Mouse (Mus musculus): ENCODE measurements around the gene Gpr83. TPM values are rescaled to one million over a fixed set of nuclear protein-coding genes. Genes with fewer than 3 reads are reported as not detected.
A peak's percentile ranks its signal among the peaks of the same experiment; 100 is the strongest.

Gene Gpr83
- total and polyA plus RNA-seq, 2 experiments, result not detected

- Histone ChIP-seq H3K9ac (ENCODE audit: low read depth, low read length) (no peak overlapping the region), H3K27me3 (ENCODE audit: control insufficient read depth, insufficient read depth, low read length) (0 out of 2 replicates have a peak, but pooled peaks cover 8% of the 10 kb centered on the region), H3K4me3 (ENCODE audit: insufficient read depth, low read depth, low read length) (no peak overlapping the region), H3K4me1 (ENCODE audit: control insufficient read depth, insufficient read depth, low read length) (no peaks in the 10 kb centered on the region), H3K79me2 (ENCODE audit: control insufficient read depth, insufficient read depth, low read length) (no peaks in the 10 kb centered on the region), H3K36me3 (ENCODE audit: control insufficient read depth, insufficient read depth, low read length) (no peaks in the 10 kb centered on the region), H3K27ac (replicated peaks; ENCODE audit: insufficient read depth, low read depth, low read length) (no peak overlapping the region)
- TF ChIP-seq CTCF (IDR thresholded peaks at IDR 0.05; ENCODE audit: low read depth, low read length) (no peak), POLR2A (IDR thresholded peaks at IDR 0.05; ENCODE audit: extremely low read depth, insufficient read depth, low read length) (no peak)
- DNase-seq (ENCODE audit: extremely low read depth, low read depth, low spot score), result no peak
- 77% methylated on average over 7 of the region's 7 CpGs for WGBS
Observed at GRCm38 (mm10) chr9:14858170-14858706, 1.8 kb upstream of the Gpr83 start.

- WGBS, result 71% methylated on average over 3 of the region's 3 CpGs
- Histone ChIP-seq H3K4me1 (ENCODE audit: control insufficient read depth, insufficient read depth, low read length) (no peaks in the 10 kb centered on the region), H3K4me3 (ENCODE audit: insufficient read depth, low read depth, low read length) (no peak overlapping the region), H3K27me3 (ENCODE audit: control insufficient read depth, insufficient read depth, low read length) (0 out of 2 replicates have a peak, but pooled peaks cover 8% of the 10 kb centered on the region), H3K9ac (ENCODE audit: low read depth, low read length) (no peak overlapping the region), H3K27ac (replicated peaks; ENCODE audit: insufficient read depth, low read depth, low read length) (no peak overlapping the region), H3K36me3 (ENCODE audit: control insufficient read depth, insufficient read depth, low read length) (no peaks in the 10 kb centered on the region), H3K79me2 (ENCODE audit: control insufficient read depth, insufficient read depth, low read length) (no peaks in the 10 kb centered on the region)
- TF ChIP-seq POLR2A (IDR thresholded peaks at IDR 0.05; ENCODE audit: extremely low read depth, insufficient read depth, low read length) (no peak), CTCF (IDR thresholded peaks at IDR 0.05; ENCODE audit: low read depth, low read length) (no peak)
- no peak for DNase-seq (ENCODE audit: extremely low read depth, low read depth, low spot score)
Observed at GRCm38 (mm10) chr9:14858782-14859181, 1.2 kb upstream of the Gpr83 start.

GRCm38 (mm10) chr9:14863126-14863525, 3.1 kb downstream of the Gpr83 start:
- Histone ChIP-seq H3K9ac (ENCODE audit: low read depth, low read length) (no peak overlapping the region), H3K4me3 (ENCODE audit: insufficient read depth, low read depth, low read length) (no peak overlapping the region), H3K4me1 (ENCODE audit: control insufficient read depth, insufficient read depth, low read length) (no peaks in the 10 kb centered on the region), H3K27me3 (ENCODE audit: control insufficient read depth, insufficient read depth, low read length) (0 out of 2 replicates have a peak, but pooled peaks cover 8% of the 10 kb centered on the region), H3K36me3 (ENCODE audit: control insufficient read depth, insufficient read depth, low read length) (no peaks in the 10 kb centered on the region), H3K79me2 (ENCODE audit: control insufficient read depth, insufficient read depth, low read length) (no peaks in the 10 kb centered on the region), H3K27ac (replicated peaks; ENCODE audit: insufficient read depth, low read depth, low read length) (no peak overlapping the region)
- 88% methylated on average over 3 of the region's 3 CpGs for WGBS
- TF ChIP-seq CTCF (IDR thresholded peaks at IDR 0.05; ENCODE audit: low read depth, low read length) (no peak), POLR2A (IDR thresholded peaks at IDR 0.05; ENCODE audit: extremely low read depth, insufficient read depth, low read length) (no peak)
- no peak for DNase-seq (ENCODE audit: extremely low read depth, low read depth, low spot score)

GRCm38 (mm10) chr9:14864726-14865125, 4.7 kb downstream of the Gpr83 start:
- Histone ChIP-seq H3K4me1 (ENCODE audit: control insufficient read depth, insufficient read depth, low read length) (no peaks in the 10 kb centered on the region), H3K4me3 (ENCODE audit: insufficient read depth, low read depth, low read length) (no peak overlapping the region), H3K27ac (replicated peaks; ENCODE audit: insufficient read depth, low read depth, low read length) (no peak overlapping the region), H3K36me3 (ENCODE audit: control insufficient read depth, insufficient read depth, low read length) (no peaks in the 10 kb centered on the region), H3K27me3 (ENCODE audit: control insufficient read depth, insufficient read depth, low read length) (0 out of 2 replicates have a peak, but pooled peaks cover 8% of the 10 kb centered on the region), H3K79me2 (ENCODE audit: control insufficient read depth, insufficient read depth, low read length) (no peaks in the 10 kb centered on the region), H3K9ac (ENCODE audit: low read depth, low read length) (no peak overlapping the region)
- WGBS, result 76% methylated on average over 9 of the region's 9 CpGs
- no peak for DNase-seq (ENCODE audit: extremely low read depth, low read depth, low spot score)
- TF ChIP-seq POLR2A (IDR thresholded peaks at IDR 0.05; ENCODE audit: extremely low read depth, insufficient read depth, low read length) (no peak), CTCF (IDR thresholded peaks at IDR 0.05; ENCODE audit: low read depth, low read length) (no peak)

- 31% methylated on average over 7 of the region's 7 CpGs for WGBS
- H3K4me1 ChIP-seq (ENCODE audit: control insufficient read depth, insufficient read depth, low read length), result no peaks in the 10 kb centered on the region
- H3K36me3 ChIP-seq (ENCODE audit: control insufficient read depth, insufficient read depth, low read length), result no peaks in the 10 kb centered on the region
- no peaks in the 10 kb centered on the region for H3K27me3 ChIP-seq (ENCODE audit: control insufficient read depth, insufficient read depth, low read length)
- no peak for DNase-seq (ENCODE audit: extremely low read depth, low read depth, low spot score)
- TF ChIP-seq POLR2A (IDR thresholded peaks at IDR 0.05; ENCODE audit: extremely low read depth, insufficient read depth, low read length) (no peak), CTCF (IDR thresholded peaks at IDR 0.05; ENCODE audit: low read depth, low read length) (peak; percentile 53)
- H3K9ac ChIP-seq (ENCODE audit: low read depth, low read length), result no peak overlapping the region
- no peak overlapping the region for H3K27ac ChIP-seq (replicated peaks; ENCODE audit: insufficient read depth, low read depth, low read length)
- no peak overlapping the region for H3K4me3 ChIP-seq (ENCODE audit: insufficient read depth, low read depth, low read length)
- no peaks in the 10 kb centered on the region for H3K79me2 ChIP-seq (ENCODE audit: control insufficient read depth, insufficient read depth, low read length)
Observed at GRCm38 (mm10) chr9:14866957-14867356, 6.9 kb downstream of the Gpr83 start.

GRCm38 (mm10) chr9:14868326-14868725, 8.3 kb downstream of the Gpr83 start:
- H3K4me1 ChIP-seq (ENCODE audit: control insufficient read depth, insufficient read depth, low read length), result no peaks in the 10 kb centered on the region
- H3K79me2 ChIP-seq (ENCODE audit: control insufficient read depth, insufficient read depth, low read length), result no peaks in the 10 kb centered on the region
- no peak overlapping the region for H3K9ac ChIP-seq (ENCODE audit: low read depth, low read length)
- no peak for DNase-seq (ENCODE audit: extremely low read depth, low read depth, low spot score)
- H3K4me3 ChIP-seq (ENCODE audit: insufficient read depth, low read depth, low read length), result no peak overlapping the region
- no peaks in the 10 kb centered on the region for H3K27me3 ChIP-seq (ENCODE audit: control insufficient read depth, insufficient read depth, low read length)
- no peaks in the 10 kb centered on the region for H3K36me3 ChIP-seq (ENCODE audit: control insufficient read depth, insufficient read depth, low read length)
- no peak overlapping the region for H3K27ac ChIP-seq (replicated peaks; ENCODE audit: insufficient read depth, low read depth, low read length)
- TF ChIP-seq POLR2A (IDR thresholded peaks at IDR 0.05; ENCODE audit: extremely low read depth, insufficient read depth, low read length) (no peak), CTCF (IDR thresholded peaks at IDR 0.05; ENCODE audit: low read depth, low read length) (no peak)
- 90% methylated on average over 8 of the region's 8 CpGs for WGBS

Measured in liver, adult 2 months (tissue).